Mouse (Mus musculus) heart, embryonic 11.5 days (tissue): ENCODE results near the gene Kcnj14. TPM values are rescaled to one million over a fixed set of nuclear protein-coding genes. Genes with fewer than 3 reads are reported as not detected.

Experiments used
- ATAC-seq: fragments of 200-750 bp; cut with Nextera tagmentation; replicated peaks from 2 replicates; pipeline ENCODE4 v1.8.0; 2017; ENCODE audit warnings: moderate library complexity; ENCODE audit not compliant: insufficient number of reproducible peaks, low FRiP score, low TSS enrichment
- H3K27ac ChIP-seq: fragments of 300-500 bp; sonication (generic); 2 replicates; pipeline ENCODE4 v1.5.1; 2014; ENCODE audit warnings: mild to moderate bottlenecking, low read depth, low read length
- H3K27me3 ChIP-seq: fragments of 300-500 bp; sonication (generic); 2 replicates; pipeline ENCODE4 v1.6.1; 2014; ENCODE audit warnings: mild to moderate bottlenecking, low read length, mixed read lengths; ENCODE audit not compliant: control insufficient read depth, insufficient read depth
- H3K36me3 ChIP-seq: fragments of 300-500 bp; sonication (generic); 2 replicates; pipeline ENCODE4 v1.6.1; 2014; ENCODE audit warnings: mild to moderate bottlenecking, low read length, moderate library complexity, mixed read lengths; ENCODE audit not compliant: control insufficient read depth, insufficient read depth
- H3K4me1 ChIP-seq: fragments of 300-500 bp; sonication (generic); 2 replicates; pipeline ENCODE4 v1.6.1; 2014; ENCODE audit warnings: low read length; ENCODE audit not compliant: control insufficient read depth, insufficient read depth
- H3K4me2 ChIP-seq: fragments of 300-500 bp; sonication (generic); 2 replicates; pipeline ENCODE4 v1.6.1; 2014; ENCODE audit warnings: mild to moderate bottlenecking, moderate library complexity
- H3K4me3 ChIP-seq: fragments of 300-500 bp; sonication (generic); 2 replicates; pipeline ENCODE4 v1.5.1; 2014; ENCODE audit warnings: low read depth, low read length
- H3K9ac ChIP-seq: fragments of 300-500 bp; sonication (generic); 2 replicates; pipeline ENCODE4 v1.6.1; 2014; ENCODE audit warnings: mild to moderate bottlenecking, low read depth, low read length, moderate library complexity
- H3K9me3 ChIP-seq: fragments of 300-500 bp; sonication (generic); replicated peaks from 2 replicates; pipeline ENCODE4 v1.6.1; 2016; ENCODE audit warnings: low read length; ENCODE audit not compliant: control insufficient read depth
- WGBS: fragments of 180-500 bp; shearing (Covaris S2); extraction: QIAGEN DNeasy Blood & Tissue Kit; methylation state at CpG from one replicate; pipeline ENCODE4 v1.1.7; 2014; ENCODE audit not compliant: insufficient replicate concordance; 5-methylcytosine and 5-hydroxymethylcytosine counted together
- polyA plus RNA-seq: library from polyadenylated mRNA; unstranded; fragments of >200 nt; fragmentation: Nextera tagmentation; extraction: Ambion mirVana; gene quantifications from 2 replicates; pipeline ENCODE4 v1.2.1, GENCODE M21; 2014

The Kcnj14 gene
- polyA plus RNA-seq, 1 experiment from 2014 or later: 1.0 TPM

DNA sequence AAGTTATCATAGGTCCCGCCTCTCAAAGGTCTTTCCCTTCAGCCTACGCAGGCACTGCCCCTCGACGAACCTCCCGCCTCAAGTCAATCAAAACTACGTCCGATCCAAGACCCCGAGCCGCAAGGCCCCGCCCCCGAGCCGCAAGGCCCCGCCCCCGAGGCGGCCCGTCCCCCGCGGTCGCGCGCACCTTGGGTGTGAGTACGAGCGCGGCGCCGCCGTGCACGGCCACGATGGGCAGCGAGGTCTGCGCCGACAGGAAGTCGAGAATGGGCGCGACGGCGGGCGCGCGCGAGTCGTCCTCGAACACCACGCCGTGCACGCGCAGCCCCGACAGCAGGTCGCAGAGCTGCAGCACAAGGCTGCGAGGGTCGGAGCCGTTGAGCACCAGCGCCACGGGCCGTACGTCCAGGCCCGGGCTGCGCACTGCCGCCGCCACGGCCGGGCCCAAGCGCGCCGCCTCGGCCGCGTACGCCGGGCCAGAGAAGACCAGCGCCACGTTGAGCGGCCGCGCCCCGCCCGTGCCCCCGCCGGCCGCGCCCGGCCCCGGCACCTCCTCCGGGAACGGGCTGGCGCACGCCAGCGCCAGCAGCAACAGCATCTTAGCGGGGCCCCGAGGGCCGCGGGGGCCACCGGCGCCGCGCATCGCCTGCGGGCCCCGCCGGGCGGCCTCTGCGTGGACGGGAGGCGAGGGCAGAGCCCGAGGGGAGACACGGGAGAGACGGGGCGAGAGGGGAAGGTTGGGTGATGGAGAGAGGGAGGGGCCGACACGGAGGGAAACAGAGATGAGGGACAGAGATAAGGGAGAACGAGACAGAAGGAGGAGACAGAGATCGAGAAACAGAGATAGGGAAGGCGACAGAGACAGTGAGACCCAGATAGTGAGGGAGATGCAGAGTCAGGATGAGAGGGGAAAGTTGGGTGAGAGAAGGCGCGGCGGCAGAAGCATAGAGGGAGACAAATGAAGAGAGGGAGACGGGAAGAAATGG, 41.6 kb upstream of the Kcnj14 start:
- no peaks in the 10 kb centered on the region for H3K9me3 ChIP-seq
- H3K36me3 ChIP-seq: no peaks in the 10 kb centered on the region
- peaks cover 58% of the 10 kb centered on the region for H3K27me3 ChIP-seq
- peak overlapping the region; percentile 83 for H3K9ac ChIP-seq
- H3K4me3 ChIP-seq: peak overlapping the region; percentile 66
- H3K4me2 ChIP-seq: peak overlapping the region; percentile 87
- H3K27ac ChIP-seq: 0 out of 2 replicates have a peak overlapping the region, but pooled peaks have one; percentile 41
- peak; percentile 69 for ATAC-seq
- WGBS: under 1% methylated on average over 102 of the region's 117 CpGs
- peaks cover 17% of the 10 kb centered on the region; the same call in 1 of the 2 replicates for H3K4me1 ChIP-seq

DNA sequence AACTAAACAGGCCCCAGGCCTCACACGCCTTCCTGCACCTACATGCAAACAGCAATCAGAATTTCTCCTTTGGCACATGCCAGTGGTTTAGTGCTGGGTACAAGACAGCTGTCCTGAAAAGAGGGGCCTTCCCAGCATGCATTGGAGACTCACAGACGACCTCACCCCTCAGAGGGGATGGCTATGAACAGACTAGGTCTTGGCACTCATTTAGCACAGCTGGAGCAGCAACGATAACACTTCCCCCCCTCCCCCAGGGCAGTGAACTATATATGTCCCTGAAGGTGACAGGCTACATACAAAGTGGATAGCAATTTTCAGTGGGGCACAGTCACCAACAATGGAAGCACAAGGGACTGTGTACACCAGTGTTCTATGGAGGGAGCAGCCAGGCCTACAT, 39.9 kb upstream of the Kcnj14 start:
- no peak overlapping the region for H3K9ac ChIP-seq

GRCm38 (mm10) chr7:45862804-45863203, 38.2 kb upstream of the Kcnj14 start:
- 82% methylated on average over 7 of the region's 7 CpGs for WGBS
- peaks cover 57% of the 10 kb centered on the region for H3K27me3 ChIP-seq

More for the DNA sequence above, 39.9 kb upstream of the Kcnj14 start:
- ATAC-seq: no peak
- WGBS: 61% methylated on average over 3 of the region's 3 CpGs
- Histone ChIP-seq H3K27ac (no peak overlapping the region), H3K27me3 (peaks cover 56% of the 10 kb centered on the region), H3K9me3 (no peaks in the 10 kb centered on the region), H3K36me3 (no peaks in the 10 kb centered on the region), H3K4me3 (no peak overlapping the region), H3K4me1 (peaks cover 6% of the 10 kb centered on the region; the same call in 1 of the 2 replicates), H3K4me2 (no peak overlapping the region)

GRCm38 (mm10) chr7:45859008-45859407, 34.4 kb upstream of the Kcnj14 start:
- 44% methylated on average over 4 of the region's 4 CpGs for WGBS
- ATAC-seq: no peak
- Histone ChIP-seq H3K4me3 (no peak overlapping the region), H3K27ac (no peak overlapping the region), H3K27me3 (peaks cover 59% of the 10 kb centered on the region), H3K36me3 (no peaks in the 10 kb centered on the region), H3K4me1 (no peaks in the 10 kb centered on the region), H3K9ac (no peak overlapping the region), H3K4me2 (no peak overlapping the region), H3K9me3 (no peaks in the 10 kb centered on the region)

More at GRCm38 (mm10) chr7:45862804-45863203, 38.2 kb upstream of the Kcnj14 start:
- Histone ChIP-seq H3K4me1 (peaks cover 2% of the 10 kb centered on the region; the same call in 1 of the 2 replicates), H3K4me2 (no peak overlapping the region), H3K36me3 (no peaks in the 10 kb centered on the region), H3K4me3 (no peak overlapping the region), H3K9ac (no peak overlapping the region), H3K9me3 (no peaks in the 10 kb centered on the region), H3K27ac (no peak overlapping the region)
- ATAC-seq: no peak

- WGBS: 2% methylated on average over 29 of the region's 30 CpGs
- H3K4me2 ChIP-seq: peak overlapping the region; percentile 67
- H3K27me3 ChIP-seq: peaks cover 60% of the 10 kb centered on the region
- H3K4me1 ChIP-seq: no peaks in the 10 kb centered on the region
- H3K9ac ChIP-seq: no peak overlapping the region
- H3K4me3 ChIP-seq: peak overlapping the region; percentile 38
- H3K9me3 ChIP-seq: no peaks in the 10 kb centered on the region
- no peaks in the 10 kb centered on the region for H3K36me3 ChIP-seq
- no peak overlapping the region for H3K27ac ChIP-seq
- peak; percentile 50 for ATAC-seq
Observed at GRCm38 (mm10) chr7:45856950-45857901, 32.6 kb upstream of the Kcnj14 start.

GRCm38 (mm10) chr7:45853089-45853488, 28.5 kb upstream of the Kcnj14 start:
- no peaks in the 10 kb centered on the region for H3K9me3 ChIP-seq
- no peaks in the 10 kb centered on the region for H3K36me3 ChIP-seq
- H3K27ac ChIP-seq: no peak overlapping the region
- H3K4me2 ChIP-seq: no peak overlapping the region
- H3K4me3 ChIP-seq: no peak overlapping the region
- no peak overlapping the region for H3K9ac ChIP-seq
- 76% methylated on average over 12 of the region's 12 CpGs for WGBS
- H3K4me1 ChIP-seq: no peaks in the 10 kb centered on the region
- ATAC-seq: no peak
- H3K27me3 ChIP-seq: peaks cover 31% of the 10 kb centered on the region

DNA sequence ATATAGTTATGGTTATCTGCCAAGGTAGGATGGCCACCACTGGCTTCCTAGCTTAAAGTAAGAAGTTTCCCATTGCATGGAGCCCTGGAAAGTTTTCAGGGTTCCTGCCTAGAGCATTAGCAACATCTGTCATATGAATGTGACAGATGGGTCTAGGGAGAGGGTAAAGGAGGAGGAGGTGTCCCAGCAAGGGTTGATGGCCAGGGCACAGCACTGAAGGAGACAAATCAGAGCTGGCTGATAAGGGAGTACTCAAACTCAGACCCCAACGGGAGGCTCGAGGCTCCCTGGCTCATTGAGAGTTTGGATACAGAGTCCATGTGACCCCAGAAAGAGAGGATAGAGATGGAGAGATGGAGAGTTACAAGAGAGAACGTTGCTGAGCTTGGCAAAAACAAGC, 26.1 kb upstream of the Kcnj14 start:
- no peaks in the 10 kb centered on the region for H3K36me3 ChIP-seq
- no peak overlapping the region for H3K4me3 ChIP-seq
- H3K9me3 ChIP-seq: no peaks in the 10 kb centered on the region
- H3K27me3 ChIP-seq: peaks cover 13% of the 10 kb centered on the region
- H3K27ac ChIP-seq: no peak overlapping the region
- ATAC-seq: no peak
- 49% methylated on average over 3 of the region's 3 CpGs for WGBS
- H3K9ac ChIP-seq: no peak overlapping the region
- no peak overlapping the region for H3K4me2 ChIP-seq
- H3K4me1 ChIP-seq: no peaks in the 10 kb centered on the region

- H3K9ac ChIP-seq: no peak overlapping the region
Observed at GRCm38 (mm10) chr7:45848447-45849027, 24.0 kb upstream of the Kcnj14 start.

More at GRCm38 (mm10) chr7:45848447-45849027, 24.0 kb upstream of the Kcnj14 start:
- no peaks in the 10 kb centered on the region for H3K4me1 ChIP-seq
- no peak overlapping the region for H3K4me2 ChIP-seq
- no peak overlapping the region for H3K27ac ChIP-seq
- no peak for ATAC-seq
- no peak overlapping the region for H3K4me3 ChIP-seq
- H3K27me3 ChIP-seq: peaks cover 14% of the 10 kb centered on the region
- WGBS: 20% methylated on average over 6 of the region's 6 CpGs
- no peaks in the 10 kb centered on the region for H3K36me3 ChIP-seq
- H3K9me3 ChIP-seq: no peaks in the 10 kb centered on the region
